Mouse (Mus musculus) myocyte (in vitro differentiated cells): Measurements from ENCODE around the gene Fosl2.
A peak's percentile ranks its signal among the peaks of the same experiment; 100 is the strongest.

Source experiments
- E2F4 ChIP-seq: IDR thresholded peaks from one replicate; pipeline ENCODE4 v1.6.1; 2011; ENCODE audit warnings: mild to moderate bottlenecking, control low read depth, moderate library complexity; ENCODE audit not compliant: insufficient read depth
- MAX ChIP-seq: IDR thresholded peaks from one replicate; pipeline ENCODE4 v1.6.1; 2011; ENCODE audit warnings: low read depth, mild to moderate bottlenecking, control low read depth
- MYOD1 ChIP-seq, 3 experiments: IDR thresholded peaks; one replicate each; pipeline ENCODE4 v1.6.1; 2011; ENCODE audit warnings: control low read depth in 2 of 3, low read depth in 2 of 3, mild to moderate bottlenecking in 2 of 3, moderate library complexity in 1 of 3; ENCODE audit not compliant: insufficient read length in 2 of 3, control insufficient read depth in 1 of 3
- MYOG ChIP-seq, 3 experiments: IDR thresholded peaks; one replicate each; pipeline ENCODE4 v1.6.1; 2011; ENCODE audit warnings: control low read depth in 2 of 3, low read depth in 2 of 3, mild to moderate bottlenecking in 2 of 3; ENCODE audit not compliant: insufficient read length in 2 of 3, control insufficient read depth in 1 of 3, insufficient read depth in 1 of 3
- POLR2A ChIP-seq: IDR thresholded peaks from one replicate; pipeline ENCODE4 v1.6.1; 2011; ENCODE audit warnings: low read depth, mild to moderate bottlenecking, control low read depth, moderate library complexity; ENCODE audit not compliant: insufficient read length
- SRF ChIP-seq: IDR thresholded peaks from one replicate; pipeline ENCODE4 v1.6.1; 2011; ENCODE audit warnings: low read depth; ENCODE audit not compliant: control insufficient read depth, insufficient read length
- TCF12 ChIP-seq: IDR thresholded peaks from one replicate; pipeline ENCODE4 v1.6.1; 2011; ENCODE audit warnings: mild to moderate bottlenecking, control low read depth; ENCODE audit not compliant: poor library complexity, insufficient read depth, severe bottlenecking
- USF1 ChIP-seq: IDR thresholded peaks from one replicate; pipeline ENCODE4 v1.6.1; 2011; ENCODE audit warnings: low read depth, mild to moderate bottlenecking, control low read depth, moderate library complexity

DNA sequence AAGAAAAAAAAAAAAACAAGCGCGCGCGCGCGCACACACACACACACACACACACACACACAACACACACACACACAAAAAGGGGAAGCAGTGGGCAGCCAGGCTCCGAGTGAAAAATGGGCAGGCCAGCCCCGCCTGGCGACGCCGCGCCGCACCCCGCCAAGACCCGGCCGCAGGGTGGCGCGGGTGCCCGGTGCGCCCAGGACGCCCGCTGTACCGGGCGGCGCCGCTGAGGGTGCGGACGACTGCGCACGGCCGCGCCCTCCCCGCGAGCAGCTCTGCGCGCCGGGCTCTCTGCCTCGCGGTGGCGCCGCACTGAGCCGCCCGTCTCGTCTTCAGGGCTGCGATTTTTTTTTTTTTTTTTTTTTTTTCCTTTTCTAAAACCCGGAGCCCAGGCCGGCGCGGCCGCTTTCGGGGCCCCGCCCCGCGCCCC lies 682 bp upstream of the Fosl2 start:
- TF ChIP-seq POLR2A (no peak), MYOG (IDR thresholded peaks at IDR 0.05; ENCODE audit: control insufficient read depth in 1 of 3, insufficient read depth in 1 of 3, insufficient read length in 2 of 3, low read depth in 2 of 3) (peak in 1 of 3 experiments; percentile 20), MAX (no peak), TCF12 (no peak), USF1 (no peak), SRF (no peak), MYOD1 (IDR thresholded peaks at IDR 0.05; ENCODE audit: control insufficient read depth in 1 of 3, insufficient read length in 2 of 3, low read depth in 2 of 3) (peak in 1 of 3 experiments; percentile 65), E2F4 (no peak)
